Mouse (Mus musculus): ENCODE data around the gene Rac3. TPM values are rescaled to one million over a fixed set of nuclear protein-coding genes. Genes with fewer than 3 reads are reported as not detected.
"Not testable (repeated sequence)": the region's sequence is repeated elsewhere in the genome, so short reads cannot be mapped to it uniquely, and the experiment has no call there.

Gene Rac3
- polyA plus RNA-seq, 1 experiment from 2014 or later, result 110 TPM

GRCm38 (mm10) chr11:120751606-120752005 lies 30.3 kb downstream of the Rac3 start:
- Histone ChIP-seq H3K4me3 (ENCODE audit: low read depth, low read length) (no peak overlapping the region), H3K9me3 (replicated peaks; ENCODE audit: control insufficient read depth, low read length) (no peaks in the 10 kb centered on the region), H3K9ac (ENCODE audit: low read length) (no peak overlapping the region), H3K4me2 (ENCODE audit: low read length) (no peak overlapping the region), H3K27ac (ENCODE audit: low read depth, low read length) (no peak overlapping the region), H3K4me1 (ENCODE audit: control insufficient read depth, insufficient read depth, low read length) (no peaks in the 10 kb centered on the region), H3K27me3 (replicated peaks; ENCODE audit: control insufficient read depth, insufficient read depth, low read length) (no peaks in the 10 kb centered on the region), H3K36me3 (ENCODE audit: control insufficient read depth, insufficient read depth, low read length) (no peaks in the 10 kb centered on the region)
- WGBS, result 78% methylated on average over 4 of the region's 4 CpGs
- DNase-seq (ENCODE audit: low spot score), result no peak
- no peak for ATAC-seq

GRCm38 (mm10) chr11:120760236-120760635 lies 39.0 kb downstream of the Rac3 start:
- no peak overlapping the region for H3K9ac ChIP-seq (ENCODE audit: low read length)
- no peak overlapping the region for H3K4me2 ChIP-seq (ENCODE audit: low read length)
- peaks cover 13% of the 10 kb centered on the region; the same call in 1 of the 2 replicates for H3K9me3 ChIP-seq (replicated peaks; ENCODE audit: control insufficient read depth, low read length)
- H3K27ac ChIP-seq (ENCODE audit: low read depth, low read length), result no peak overlapping the region
- WGBS, result 93% methylated on average over 9 of the region's 9 CpGs
- H3K4me1 ChIP-seq (ENCODE audit: control insufficient read depth, insufficient read depth, low read length), result no peaks in the 10 kb centered on the region
- ATAC-seq, result no peak
- no peak for DNase-seq (ENCODE audit: low spot score)
- peaks cover 6% of the 10 kb centered on the region; the same call in 1 of the 2 replicates for H3K27me3 ChIP-seq (replicated peaks; ENCODE audit: control insufficient read depth, insufficient read depth, low read length)
- H3K4me3 ChIP-seq (ENCODE audit: low read depth, low read length), result no peak overlapping the region
- H3K36me3 ChIP-seq (ENCODE audit: control insufficient read depth, insufficient read depth, low read length), result no peaks in the 10 kb centered on the region

GRCm38 (mm10) chr11:120761811-120762671 lies 40.8 kb downstream of the Rac3 start:
- no peak overlapping the region for H3K4me3 ChIP-seq (ENCODE audit: low read depth, low read length)
- no peak for DNase-seq (ENCODE audit: low spot score)

GRCm38 (mm10) chr11:120762672-120763041 lies 41.4 kb downstream of the Rac3 start, which contains the start of gene Hmga1b:
Gene Hmga1b, plus strand, starts transcription at chr11:120762794.
- H3K36me3 ChIP-seq (ENCODE audit: control insufficient read depth, insufficient read depth, low read length); H3K4me2 ChIP-seq (ENCODE audit: low read length); H3K27ac ChIP-seq (ENCODE audit: low read depth, low read length); H3K4me1 ChIP-seq (ENCODE audit: control insufficient read depth, insufficient read depth, low read length); DNase-seq (ENCODE audit: low spot score); H3K4me3 ChIP-seq (ENCODE audit: low read depth, low read length); H3K27me3 ChIP-seq (replicated peaks; ENCODE audit: control insufficient read depth, insufficient read depth, low read length); ATAC-seq: not testable (repeated sequence)
- Histone ChIP-seq H3K9ac (ENCODE audit: low read length) (0 out of 2 replicates have a peak within 1 kb of the TSS, but pooled peaks have one; percentile 17), H3K9me3 (replicated peaks; ENCODE audit: control insufficient read depth, low read length) (peaks cover 13% of the 10 kb centered on the region; the same call in 1 of the 2 replicates)
- WGBS, result 17% methylated on average over 12 of the region's 14 CpGs

More at GRCm38 (mm10) chr11:120761811-120762671, 40.8 kb downstream of the Rac3 start:
- Histone ChIP-seq H3K36me3 (ENCODE audit: control insufficient read depth, insufficient read depth, low read length) (no peaks in the 10 kb centered on the region), H3K9ac (ENCODE audit: low read length) (0 out of 2 replicates have a peak overlapping the region, but pooled peaks have one; percentile 17), H3K9me3 (replicated peaks; ENCODE audit: control insufficient read depth, low read length) (peaks cover 13% of the 10 kb centered on the region; the same call in 1 of the 2 replicates), H3K4me2 (ENCODE audit: low read length) (no peak overlapping the region), H3K27ac (ENCODE audit: low read depth, low read length) (no peak overlapping the region), H3K4me1 (ENCODE audit: control insufficient read depth, insufficient read depth, low read length) (no peaks in the 10 kb centered on the region), H3K27me3 (replicated peaks; ENCODE audit: control insufficient read depth, insufficient read depth, low read length) (peaks cover 6% of the 10 kb centered on the region; the same call in 1 of the 2 replicates)
- ATAC-seq, result no peak
- 72% methylated on average over 14 of the region's 14 CpGs for whole genome bisulfite sequencing

GRCm38 (mm10) chr11:120763121-120763999 lies 42.1 kb downstream of the Rac3 start:
- H3K4me2 ChIP-seq (ENCODE audit: low read length); H3K27me3 ChIP-seq (replicated peaks; ENCODE audit: control insufficient read depth, insufficient read depth, low read length); H3K36me3 ChIP-seq (ENCODE audit: control insufficient read depth, insufficient read depth, low read length); DNase-seq (ENCODE audit: low spot score); H3K9ac ChIP-seq (ENCODE audit: low read length); H3K9me3 ChIP-seq (replicated peaks; ENCODE audit: control insufficient read depth, low read length); H3K27ac ChIP-seq (ENCODE audit: low read depth, low read length); H3K4me1 ChIP-seq (ENCODE audit: control insufficient read depth, insufficient read depth, low read length); H3K4me3 ChIP-seq (ENCODE audit: low read depth, low read length): not testable (repeated sequence)
- 0 out of 2 replicates have a peak, but pooled peaks have one; percentile 34 for ATAC-seq
- whole genome bisulfite sequencing, result 3% methylated on average over 5 of the region's 23 CpGs

GRCm38 (mm10) chr11:120767023-120767422 lies 45.8 kb downstream of the Rac3 start:
- H3K27ac ChIP-seq (ENCODE audit: low read depth, low read length); H3K4me1 ChIP-seq (ENCODE audit: control insufficient read depth, insufficient read depth, low read length); H3K27me3 ChIP-seq (replicated peaks; ENCODE audit: control insufficient read depth, insufficient read depth, low read length); H3K4me3 ChIP-seq (ENCODE audit: low read depth, low read length); H3K9ac ChIP-seq (ENCODE audit: low read length); H3K9me3 ChIP-seq (replicated peaks; ENCODE audit: control insufficient read depth, low read length); H3K4me2 ChIP-seq (ENCODE audit: low read length); H3K36me3 ChIP-seq (ENCODE audit: control insufficient read depth, insufficient read depth, low read length); ATAC-seq; DNase-seq (ENCODE audit: low spot score): not testable (repeated sequence)
- WGBS, result 88% methylated on average over 5 of the region's 7 CpGs

- H3K27ac ChIP-seq (ENCODE audit: low read depth, low read length), result no peak overlapping the region
- WGBS, result 55% methylated on average over 1 of the region's 1 CpGs
- DNase-seq (ENCODE audit: low spot score) (no peak), ATAC-seq (no peak)
- H3K4me1 ChIP-seq (ENCODE audit: control insufficient read depth, insufficient read depth, low read length), result no peaks in the 10 kb centered on the region
- H3K4me2 ChIP-seq (ENCODE audit: low read length), result no peak overlapping the region
- H3K27me3 ChIP-seq (replicated peaks; ENCODE audit: control insufficient read depth, insufficient read depth, low read length), result no peaks in the 10 kb centered on the region
- no peak overlapping the region for H3K9ac ChIP-seq (ENCODE audit: low read length)
- no peaks in the 10 kb centered on the region for H3K36me3 ChIP-seq (ENCODE audit: control insufficient read depth, insufficient read depth, low read length)
- no peaks in the 10 kb centered on the region for H3K9me3 ChIP-seq (replicated peaks; ENCODE audit: control insufficient read depth, low read length)
- H3K4me3 ChIP-seq (ENCODE audit: low read depth, low read length), result no peak overlapping the region
These were observed 46.9 kb downstream of the Rac3 start for GRCm38 (mm10) chr11:120768206-120768605.

- no peak for ATAC-seq
- 81% methylated on average over 3 of the region's 3 CpGs for WGBS
These were observed 51.5 kb downstream of the Rac3 start for GRCm38 (mm10) chr11:120772749-120773148.

More at GRCm38 (mm10) chr11:120772749-120773148, 51.5 kb downstream of the Rac3 start:
- Histone ChIP-seq H3K27ac (ENCODE audit: low read depth, low read length) (no peak overlapping the region), H3K9ac (ENCODE audit: low read length) (no peak overlapping the region), H3K4me2 (ENCODE audit: low read length) (no peak overlapping the region), H3K9me3 (replicated peaks; ENCODE audit: control insufficient read depth, low read length) (no peaks in the 10 kb centered on the region), H3K4me1 (ENCODE audit: control insufficient read depth, insufficient read depth, low read length) (no peaks in the 10 kb centered on the region), H3K27me3 (replicated peaks; ENCODE audit: control insufficient read depth, insufficient read depth, low read length) (no peaks in the 10 kb centered on the region), H3K4me3 (ENCODE audit: low read depth, low read length) (no peak overlapping the region), H3K36me3 (ENCODE audit: control insufficient read depth, insufficient read depth, low read length) (no peaks in the 10 kb centered on the region)
- DNase-seq (ENCODE audit: low spot score), result no peak
